Mouse (Mus musculus): ENCODE results near the gene Arhgap45. TPM values are rescaled to one million over a fixed set of nuclear protein-coding genes. Genes with fewer than 3 reads are reported as not detected.

Gene Arhgap45
- polyA plus RNA-seq, 1 experiment = 103 TPM

- no peak for DNase-seq
- WGBS = 64% methylated on average over 9 of the region's 10 CpGs
- Histone ChIP-seq H3K4me1 (ENCODE audit: control insufficient read depth, insufficient read depth, low read length) (peaks cover 27% of the 10 kb centered on the region), H3K4me3 (replicated peaks; ENCODE audit: extremely low read depth, low read depth, low read length) (no peak overlapping the region)
- TF ChIP-seq POLR2A (IDR thresholded peaks at IDR 0.05; ENCODE audit: borderline replicate concordance, extremely low read depth, low read depth, low read length) (no peak), CTCF (IDR thresholded peaks at IDR 0.05; ENCODE audit: insufficient read depth, low read length) (no peak)
These were observed 39.4 kb downstream of the Arhgap45 start for GRCm38 (mm10) chr10:80055891-80056290.

GRCm38 (mm10) chr10:80056506-80056905 lies 40.1 kb downstream of the Arhgap45 start:
- 82% methylated on average over 4 of the region's 4 CpGs for WGBS
- DNase-seq = no peak
- Histone ChIP-seq H3K4me3 (replicated peaks; ENCODE audit: extremely low read depth, low read depth, low read length) (no peak overlapping the region), H3K4me1 (ENCODE audit: control insufficient read depth, insufficient read depth, low read length) (peaks cover 22% of the 10 kb centered on the region)
- TF ChIP-seq POLR2A (IDR thresholded peaks at IDR 0.05; ENCODE audit: borderline replicate concordance, extremely low read depth, low read depth, low read length) (peak; percentile 22; the same call in 1 of the 2 replicates), CTCF (IDR thresholded peaks at IDR 0.05; ENCODE audit: insufficient read depth, low read length) (no peak)

- Histone ChIP-seq H3K4me1 (ENCODE audit: control insufficient read depth, insufficient read depth, low read length) (peaks cover 19% of the 10 kb centered on the region), H3K4me3 (replicated peaks; ENCODE audit: extremely low read depth, low read depth, low read length) (no peak overlapping the region)
- no peak for DNase-seq
- 88% methylated on average over 27 of the region's 27 CpGs for WGBS
- TF ChIP-seq CTCF (IDR thresholded peaks at IDR 0.05; ENCODE audit: insufficient read depth, low read length) (no peak), POLR2A (IDR thresholded peaks at IDR 0.05; ENCODE audit: borderline replicate concordance, extremely low read depth, low read depth, low read length) (0 out of 2 replicates have a peak, but pooled peaks have one; percentile 2)
These were observed 40.7 kb downstream of the Arhgap45 start for GRCm38 (mm10) chr10:80056976-80057682.

- no peak for TF ChIP-seq CTCF (IDR thresholded peaks at IDR 0.05; ENCODE audit: insufficient read depth, low read length)
- TF ChIP-seq POLR2A (IDR thresholded peaks at IDR 0.05; ENCODE audit: borderline replicate concordance, extremely low read depth, low read depth, low read length) = peak; percentile 43; the same call in 1 of the 2 replicates
- 73% methylated on average over 30 of the region's 30 CpGs for WGBS
- Histone ChIP-seq H3K4me3 (replicated peaks; ENCODE audit: extremely low read depth, low read depth, low read length) (no peak overlapping the region), H3K4me1 (ENCODE audit: control insufficient read depth, insufficient read depth, low read length) (peaks cover 12% of the 10 kb centered on the region)
- DNase-seq = no peak
These were observed 41.4 kb downstream of the Arhgap45 start for GRCm38 (mm10) chr10:80057683-80058326.

GRCm38 (mm10) chr10:80063104-80063503 lies 46.7 kb downstream of the Arhgap45 start:
- Histone ChIP-seq H3K4me1 (ENCODE audit: control insufficient read depth, insufficient read depth, low read length) (no peaks in the 10 kb centered on the region), H3K4me3 (replicated peaks; ENCODE audit: extremely low read depth, low read depth, low read length) (no peak overlapping the region)
- WGBS = 94% methylated on average over 5 of the region's 5 CpGs
- TF ChIP-seq POLR2A (IDR thresholded peaks at IDR 0.05; ENCODE audit: borderline replicate concordance, extremely low read depth, low read depth, low read length) = no peak
- no peak for TF ChIP-seq CTCF (IDR thresholded peaks at IDR 0.05; ENCODE audit: insufficient read depth, low read length)
- DNase-seq = no peak

- TF ChIP-seq CTCF (IDR thresholded peaks at IDR 0.05; ENCODE audit: insufficient read depth, low read length) (no peak), POLR2A (IDR thresholded peaks at IDR 0.05; ENCODE audit: borderline replicate concordance, extremely low read depth, low read depth, low read length) (no peak)
- H3K4me3 ChIP-seq (replicated peaks; ENCODE audit: extremely low read depth, low read depth, low read length) = no peak overlapping the region
- no peak for DNase-seq
- no peaks in the 10 kb centered on the region for H3K4me1 ChIP-seq (ENCODE audit: control insufficient read depth, insufficient read depth, low read length)
- WGBS = 80% methylated on average over 23 of the region's 23 CpGs
These were observed 47.6 kb downstream of the Arhgap45 start for GRCm38 (mm10) chr10:80063877-80064650.

- no peak for DNase-seq
- H3K4me3 ChIP-seq (replicated peaks; ENCODE audit: extremely low read depth, low read depth, low read length) = no peak overlapping the region
- H3K4me1 ChIP-seq (ENCODE audit: control insufficient read depth, insufficient read depth, low read length) = peaks cover 34% of the 10 kb centered on the region
- no peak for TF ChIP-seq POLR2A (IDR thresholded peaks at IDR 0.05; ENCODE audit: borderline replicate concordance, extremely low read depth, low read depth, low read length)
- no peak for TF ChIP-seq CTCF (IDR thresholded peaks at IDR 0.05; ENCODE audit: insufficient read depth, low read length)
- 82% methylated on average over 6 of the region's 7 CpGs for WGBS
These were observed 52.8 kb downstream of the Arhgap45 start for GRCm38 (mm10) chr10:80069251-80069650.

- 89% methylated on average over 4 of the region's 4 CpGs for WGBS
- Histone ChIP-seq H3K4me3 (replicated peaks; ENCODE audit: extremely low read depth, low read depth, low read length) (no peak overlapping the region), H3K4me1 (ENCODE audit: control insufficient read depth, insufficient read depth, low read length) (peaks cover 39% of the 10 kb centered on the region)
- DNase-seq = no peak
- TF ChIP-seq POLR2A (IDR thresholded peaks at IDR 0.05; ENCODE audit: borderline replicate concordance, extremely low read depth, low read depth, low read length) (no peak), CTCF (IDR thresholded peaks at IDR 0.05; ENCODE audit: insufficient read depth, low read length) (no peak)
These were observed 53.5 kb downstream of the Arhgap45 start for GRCm38 (mm10) chr10:80069948-80070450.

GRCm38 (mm10) chr10:80070837-80071515 lies 54.5 kb downstream of the Arhgap45 start:
- DNase-seq = peak; percentile 75
- no peak overlapping the region for H3K4me3 ChIP-seq (replicated peaks; ENCODE audit: extremely low read depth, low read depth, low read length)
- TF ChIP-seq POLR2A (IDR thresholded peaks at IDR 0.05; ENCODE audit: borderline replicate concordance, extremely low read depth, low read depth, low read length) = no peak; the same call in 1 of the 2 replicates
- TF ChIP-seq CTCF (IDR thresholded peaks at IDR 0.05; ENCODE audit: insufficient read depth, low read length) = no peak
- peaks cover 45% of the 10 kb centered on the region for H3K4me1 ChIP-seq (ENCODE audit: control insufficient read depth, insufficient read depth, low read length)
- WGBS = 28% methylated on average over 9 of the region's 9 CpGs

Measured in lung, adult 2 months (tissue).